Mouse (Mus musculus) heart, embryonic 10.5 days (tissue): ENCODE measurements around the gene Uimc1. TPM values are rescaled to one million over a fixed set of nuclear protein-coding genes. Genes with fewer than 3 reads are reported as not detected.
A peak's percentile ranks its signal among the peaks of the same experiment; 100 is the strongest.
"Not testable (repeated sequence)": the region's sequence is repeated elsewhere in the genome, so short reads cannot be mapped to it uniquely, and the experiment has no call there.

Source experiments
- DNase-seq: peaks from one replicate; pipeline ENCODE4 v3.0.0-alpha.2; 2017; ENCODE audit warnings: low spot score
- H3K27ac ChIP-seq: fragments of 300-500 bp; sonication (generic); 2 replicates; pipeline ENCODE4 v1.5.1; 2016; ENCODE audit warnings: mild to moderate bottlenecking
- H3K27me3 ChIP-seq: fragments of 300-500 bp; sonication (generic); 2 replicates; pipeline ENCODE4 v1.6.1; 2016; ENCODE audit warnings: mild to moderate bottlenecking; ENCODE audit not compliant: poor library complexity, insufficient read depth, severe bottlenecking
- H3K36me3 ChIP-seq: fragments of 300-500 bp; sonication (generic); 2 replicates; pipeline ENCODE4 v1.6.1; 2016; ENCODE audit warnings: mild to moderate bottlenecking, moderate library complexity
- H3K4me1 ChIP-seq: fragments of 300-500 bp; sonication (generic); 2 replicates; pipeline ENCODE4 v1.6.1; 2016; ENCODE audit warnings: mild to moderate bottlenecking
- H3K4me3 ChIP-seq: fragments of 300-500 bp; sonication (generic); 2 replicates; pipeline ENCODE4 v1.5.1; 2016; ENCODE audit warnings: mild to moderate bottlenecking, moderate library complexity
- H3K9me3 ChIP-seq: fragments of 300-500 bp; sonication (generic); 2 replicates; pipeline ENCODE4 v1.6.1; 2016; ENCODE audit warnings: mild to moderate bottlenecking, moderate library complexity
- WGBS: fragments of 180-500 bp; shearing (Covaris S2); methylation state at CpG from one replicate; pipeline ENCODE4 v1.1.7; 2016; 5-methylcytosine and 5-hydroxymethylcytosine counted together
- polyA plus RNA-seq: library from polyadenylated mRNA; unstranded; fragments of >200 nt; fragmentation: Nextera tagmentation; extraction: Ambion mirVana; gene quantifications from 2 replicates; pipeline ENCODE4 v1.2.1, GENCODE M21; 2016

The Uimc1 gene
- polyA plus RNA-seq, 1 experiment from 2014 or later = 18.9 TPM

DNA sequence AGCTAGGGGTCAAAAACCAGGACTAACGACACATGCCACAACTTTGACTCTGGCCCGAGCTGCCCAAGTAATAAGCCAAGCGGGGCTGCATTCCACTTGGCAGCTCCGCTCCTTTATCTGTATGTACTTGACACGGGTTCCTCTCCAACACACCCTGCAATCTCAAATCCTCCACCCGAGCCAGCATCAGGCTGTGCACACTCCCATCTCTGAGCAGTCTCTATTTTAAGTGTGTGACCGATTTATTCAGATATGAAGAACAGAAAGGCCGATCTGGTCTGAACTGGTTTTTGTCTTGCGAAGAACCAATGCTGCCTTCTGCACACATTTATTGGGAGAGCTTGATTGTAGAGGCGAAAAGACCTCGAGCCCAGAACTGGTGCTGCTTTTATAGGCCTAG is 1.5 kb upstream of the Uimc1 start:
- no peaks in the 10 kb centered on the region for H3K9me3 ChIP-seq
- H3K27me3 ChIP-seq = no peaks in the 10 kb centered on the region
- no peaks in the 10 kb centered on the region for H3K36me3 ChIP-seq
- no peak overlapping the region for H3K27ac ChIP-seq
- H3K4me3 ChIP-seq = no peak overlapping the region
- H3K4me1 ChIP-seq = peaks cover 18% of the 10 kb centered on the region
- 88% methylated on average over 11 of the region's 11 CpGs for WGBS
- DNase-seq = no peak

GRCm38 (mm10) chr13:55099066-55099725 is 904 bp downstream of the Uimc1 start:
- peak; percentile 80 for DNase-seq
- peak overlapping the region; percentile 97 for H3K27ac ChIP-seq
- peak overlapping the region; percentile 92 for H3K4me3 ChIP-seq
- WGBS = 30% methylated on average over 20 of the region's 20 CpGs
- no peaks in the 10 kb centered on the region for H3K9me3 ChIP-seq
- H3K4me1 ChIP-seq = peaks cover 10% of the 10 kb centered on the region; the same call in 1 of the 2 replicates
- H3K36me3 ChIP-seq = no peaks in the 10 kb centered on the region
- H3K27me3 ChIP-seq = no peaks in the 10 kb centered on the region

DNA sequence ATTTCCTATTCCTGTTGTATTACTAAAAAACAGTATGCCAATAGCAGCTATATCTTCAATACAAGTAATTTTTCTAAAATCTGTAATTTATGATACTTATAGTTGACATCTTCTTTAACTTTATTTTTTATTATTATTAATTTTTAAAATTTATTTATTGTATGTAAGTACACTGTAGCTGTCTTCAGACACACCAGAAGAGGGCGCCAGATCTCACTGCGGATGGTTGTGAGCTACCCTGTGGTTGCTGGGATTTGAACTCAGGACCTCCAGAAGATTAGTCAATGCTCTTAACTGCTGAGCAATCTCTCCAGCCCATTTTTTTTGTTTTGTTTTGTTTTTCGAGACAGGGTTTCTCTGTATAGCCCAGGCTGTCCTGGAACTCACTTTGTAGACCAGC is 2.3 kb downstream of the Uimc1 start:
- not testable (repeated sequence) for H3K36me3 ChIP-seq, H3K27me3 ChIP-seq, H3K27ac ChIP-seq, H3K9me3 ChIP-seq, DNase-seq, H3K4me3 ChIP-seq
- H3K4me1 ChIP-seq = peaks cover 10% of the 10 kb centered on the region; the same call in 1 of the 2 replicates
- 87% methylated on average over 3 of the region's 3 CpGs for WGBS

GRCm38 (mm10) chr13:55092588-55092987 is 7.5 kb downstream of the Uimc1 start:
- H3K4me1 ChIP-seq = no peaks in the 10 kb centered on the region
- H3K27me3 ChIP-seq = no peaks in the 10 kb centered on the region
- DNase-seq = no peak
- peaks cover 17% of the 10 kb centered on the region for H3K36me3 ChIP-seq
- H3K4me3 ChIP-seq = no peak overlapping the region
- WGBS = 85% methylated on average over 4 of the region's 4 CpGs
- no peaks in the 10 kb centered on the region for H3K9me3 ChIP-seq
- H3K27ac ChIP-seq = no peak overlapping the region

- no peak for DNase-seq
- Histone ChIP-seq H3K9me3 (no peaks in the 10 kb centered on the region), H3K36me3 (peaks cover 9% of the 10 kb centered on the region; the same call in 1 of the 2 replicates), H3K27me3 (no peaks in the 10 kb centered on the region), H3K4me3 (no peak overlapping the region), H3K27ac (no peak overlapping the region), H3K4me1 (no peaks in the 10 kb centered on the region)
- WGBS = 57% methylated on average over 5 of the region's 5 CpGs
Observed at GRCm38 (mm10) chr13:55075597-55075996, 24.5 kb downstream of the Uimc1 start.

- no peaks in the 10 kb centered on the region for H3K4me1 ChIP-seq
- no peaks in the 10 kb centered on the region for H3K27me3 ChIP-seq
- no peak for DNase-seq
- 7% methylated on average over 3 of the region's 3 CpGs for whole genome bisulfite sequencing
- no peak overlapping the region for H3K4me3 ChIP-seq
- no peaks in the 10 kb centered on the region for H3K9me3 ChIP-seq
- no peak overlapping the region for H3K27ac ChIP-seq
- peaks cover 9% of the 10 kb centered on the region; the same call in 1 of the 2 replicates for H3K36me3 ChIP-seq
Observed at GRCm38 (mm10) chr13:55071322-55071721, 28.8 kb downstream of the Uimc1 start.

DNA sequence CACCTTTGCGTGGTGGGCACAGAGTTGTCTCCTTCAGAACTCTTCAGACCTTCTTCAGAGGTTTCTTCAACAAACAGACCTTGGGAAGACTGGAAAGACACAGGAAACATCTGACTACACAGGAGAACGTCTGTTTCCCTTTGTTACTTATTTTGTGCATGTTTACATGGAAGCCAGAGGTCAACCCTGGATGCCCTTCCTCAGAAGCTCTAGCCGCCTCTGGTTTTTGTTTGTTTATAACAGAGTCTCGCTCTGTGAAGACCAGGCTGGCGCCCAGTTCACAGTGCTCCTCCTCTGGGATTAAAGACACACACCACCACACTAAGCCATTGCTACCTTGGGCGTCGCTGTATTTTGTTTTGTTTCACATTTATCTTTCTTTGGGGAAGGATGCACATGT is 30.4 kb downstream of the Uimc1 start:
- H3K9me3 ChIP-seq = no peaks in the 10 kb centered on the region
- H3K36me3 ChIP-seq = no peaks in the 10 kb centered on the region
- no peaks in the 10 kb centered on the region for H3K27me3 ChIP-seq
- H3K4me3 ChIP-seq = no peak overlapping the region
- no peak for DNase-seq
- no peak overlapping the region for H3K27ac ChIP-seq
- WGBS = 62% methylated on average over 7 of the region's 7 CpGs
- H3K4me1 ChIP-seq = no peaks in the 10 kb centered on the region

- Histone ChIP-seq H3K27me3 (no peaks in the 10 kb centered on the region), H3K4me3 (no peak overlapping the region)
- 76% methylated on average over 2 of the region's 2 CpGs for WGBS
Observed at GRCm38 (mm10) chr13:55063276-55063675, 36.8 kb downstream of the Uimc1 start.

GRCm38 (mm10) chr13:55058042-55058441 is 42.1 kb downstream of the Uimc1 start:
- no peaks in the 10 kb centered on the region for H3K9me3 ChIP-seq
- WGBS = 86% methylated on average over 2 of the region's 2 CpGs
- DNase-seq = no peak
- H3K4me3 ChIP-seq = no peak overlapping the region
- peaks cover 15% of the 10 kb centered on the region; the same call in 1 of the 2 replicates for H3K36me3 ChIP-seq
- no peaks in the 10 kb centered on the region for H3K4me1 ChIP-seq
- H3K27ac ChIP-seq = no peak overlapping the region
- no peaks in the 10 kb centered on the region for H3K27me3 ChIP-seq

More at GRCm38 (mm10) chr13:55063276-55063675, 36.8 kb downstream of the Uimc1 start:
- no peak for DNase-seq
- Histone ChIP-seq H3K36me3 (peaks cover under 1% of the 10 kb centered on the region; the same call in 1 of the 2 replicates), H3K9me3 (no peaks in the 10 kb centered on the region), H3K27ac (no peak overlapping the region), H3K4me1 (no peaks in the 10 kb centered on the region)

DNA sequence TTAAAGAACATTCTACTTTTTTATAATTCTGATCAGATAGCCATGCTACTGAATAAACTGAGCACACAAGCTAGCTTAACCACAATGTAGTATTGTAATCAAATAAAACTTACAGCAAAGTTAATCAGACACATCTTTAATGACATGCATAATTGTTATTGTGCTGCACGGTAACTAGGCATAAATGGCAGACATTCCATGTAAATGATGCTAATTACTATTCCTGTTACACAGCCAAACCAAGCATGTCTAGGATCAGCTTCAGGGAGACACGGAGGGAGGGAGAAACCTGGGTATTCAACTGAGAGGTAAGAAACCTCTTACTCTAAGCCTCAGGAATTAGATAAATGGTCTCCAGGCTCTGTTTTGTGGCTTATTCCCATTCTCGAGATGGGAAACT is 52.4 kb downstream of the Uimc1 start:
- no peaks in the 10 kb centered on the region for H3K27me3 ChIP-seq
- peaks cover 6% of the 10 kb centered on the region; the same call in 1 of the 2 replicates for H3K36me3 ChIP-seq
- H3K4me1 ChIP-seq = no peaks in the 10 kb centered on the region
- WGBS = 78% methylated on average over 3 of the region's 3 CpGs
- no peak overlapping the region for H3K4me3 ChIP-seq
- no peak overlapping the region for H3K27ac ChIP-seq
- DNase-seq = no peak
- no peaks in the 10 kb centered on the region for H3K9me3 ChIP-seq

- Histone ChIP-seq H3K4me1 (no peaks in the 10 kb centered on the region), H3K36me3 (peaks cover 6% of the 10 kb centered on the region; the same call in 1 of the 2 replicates), H3K4me3 (no peak overlapping the region), H3K9me3 (no peaks in the 10 kb centered on the region), H3K27ac (no peak overlapping the region), H3K27me3 (no peaks in the 10 kb centered on the region)
- no peak for DNase-seq
- WGBS = 88% methylated on average over 2 of the region's 2 CpGs
Observed at GRCm38 (mm10) chr13:55040016-55040415, 60.1 kb downstream of the Uimc1 start.

GRCm38 (mm10) chr13:55024215-55024614 is 75.9 kb downstream of the Uimc1 start:
- H3K27ac ChIP-seq = no peak overlapping the region
- no peak overlapping the region for H3K4me3 ChIP-seq
- no peaks in the 10 kb centered on the region for H3K27me3 ChIP-seq
- H3K4me1 ChIP-seq = peaks cover 2% of the 10 kb centered on the region; the same call in 1 of the 2 replicates
- H3K9me3 ChIP-seq = no peaks in the 10 kb centered on the region
- no peak for DNase-seq
- H3K36me3 ChIP-seq = peaks cover 21% of the 10 kb centered on the region
- 92% methylated on average over 2 of the region's 2 CpGs for WGBS

GRCm38 (mm10) chr13:55022715-55023114 is 77.4 kb downstream of the Uimc1 start:
- Histone ChIP-seq H3K36me3 (peaks cover 9% of the 10 kb centered on the region), H3K9me3 (no peaks in the 10 kb centered on the region), H3K4me3 (no peak overlapping the region), H3K27me3 (no peaks in the 10 kb centered on the region), H3K4me1 (peaks cover 2% of the 10 kb centered on the region; the same call in 1 of the 2 replicates), H3K27ac (no peak overlapping the region)
- WGBS = 71% methylated on average over 9 of the region's 9 CpGs
- no peak for DNase-seq
